Mouse (Mus musculus) neural tube, embryonic 13.5 days (tissue): ENCODE results near the gene Pikfyve. TPM values are rescaled to one million over a fixed set of nuclear protein-coding genes. Genes with fewer than 3 reads are reported as not detected.
A peak's percentile ranks its signal among the peaks of the same experiment; 100 is the strongest.

Experiments used
- ATAC-seq: fragments of 200-750 bp; cut with Nextera tagmentation; 2 replicates; pipeline ENCODE4 v1.8.0; 2017; ENCODE audit warnings: low read depth, mild to moderate bottlenecking, moderate TSS enrichment, moderate library complexity
- H3K27ac ChIP-seq: fragments of 300-500 bp; sonication (generic); replicated peaks from 2 replicates; pipeline ENCODE4 v1.5.1; 2015; ENCODE audit warnings: moderate library complexity, mild to moderate bottlenecking, inconsistent platforms
- H3K27me3 ChIP-seq: fragments of 300-500 bp; sonication (generic); 2 replicates; pipeline ENCODE4 v1.6.1; 2015; ENCODE audit warnings: mild to moderate bottlenecking, inconsistent platforms
- H3K36me3 ChIP-seq: fragments of 300-500 bp; sonication (generic); 2 replicates; pipeline ENCODE4 v1.6.1; 2015; ENCODE audit warnings: mild to moderate bottlenecking, inconsistent platforms
- H3K4me1 ChIP-seq: fragments of 300-500 bp; sonication (generic); replicated peaks from 2 replicates; pipeline ENCODE4 v1.6.1; 2015; ENCODE audit warnings: inconsistent platforms
- H3K4me2 ChIP-seq: fragments of 300-500 bp; sonication (generic); 2 replicates; pipeline ENCODE4 v1.6.1; 2015; ENCODE audit warnings: inconsistent platforms, mild to moderate bottlenecking, moderate library complexity
- H3K4me3 ChIP-seq: fragments of 300-500 bp; sonication (generic); 2 replicates; pipeline ENCODE4 v1.5.1; 2015; ENCODE audit warnings: mild to moderate bottlenecking, inconsistent platforms
- H3K9ac ChIP-seq: fragments of 300-500 bp; sonication (generic); 2 replicates; pipeline ENCODE4 v1.6.1; 2015; ENCODE audit warnings: moderate library complexity, mild to moderate bottlenecking, inconsistent platforms
- H3K9me3 ChIP-seq: fragments of 300-500 bp; sonication (generic); 2 replicates; pipeline ENCODE4 v1.6.1; 2016; ENCODE audit warnings: inconsistent platforms
- WGBS: fragments of 180-500 bp; shearing (Covaris S2); methylation state at CpG from one replicate; pipeline ENCODE4 v1.1.7; 2015; 5-methylcytosine and 5-hydroxymethylcytosine counted together
- polyA plus RNA-seq: library from polyadenylated mRNA; unstranded; fragments of >200 nt; fragmentation: Nextera tagmentation; extraction: Ambion mirVana; gene quantifications from 2 replicates; pipeline ENCODE4 v1.2.1, GENCODE M21; 2015

Gene Pikfyve
- polyA plus RNA-seq, 1 experiment from 2014 or later = 11.4 TPM

DNA sequence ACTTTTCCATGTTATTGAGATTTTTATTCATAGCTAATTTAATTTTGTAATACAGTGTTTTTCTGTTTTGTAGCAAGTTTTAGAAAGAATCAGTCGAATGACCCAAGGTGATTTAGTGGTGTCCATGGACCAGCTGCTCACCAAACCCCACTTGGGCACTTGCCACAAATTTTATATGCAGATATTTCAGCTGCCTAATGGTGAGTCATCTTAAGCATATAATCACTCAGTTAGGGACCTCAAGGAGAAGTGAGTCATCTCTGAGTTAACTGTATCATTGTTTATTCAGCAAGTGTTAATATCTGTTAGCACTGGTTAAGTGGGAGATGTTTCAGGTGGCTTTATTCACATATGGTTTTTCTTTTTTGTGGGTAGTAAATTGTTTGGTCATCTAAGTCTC is 59.2 kb downstream of the Pikfyve start:
- Histone ChIP-seq H3K9ac (no peak overlapping the region), H3K4me2 (no peak overlapping the region), H3K27ac (no peak overlapping the region), H3K36me3 (peaks cover 35% of the 10 kb centered on the region), H3K4me1 (no peaks in the 10 kb centered on the region), H3K9me3 (no peaks in the 10 kb centered on the region), H3K27me3 (no peaks in the 10 kb centered on the region), H3K4me3 (no peak overlapping the region)
- ATAC-seq = no peak
- WGBS = 86% methylated on average over 1 of the region's 1 CpGs

DNA sequence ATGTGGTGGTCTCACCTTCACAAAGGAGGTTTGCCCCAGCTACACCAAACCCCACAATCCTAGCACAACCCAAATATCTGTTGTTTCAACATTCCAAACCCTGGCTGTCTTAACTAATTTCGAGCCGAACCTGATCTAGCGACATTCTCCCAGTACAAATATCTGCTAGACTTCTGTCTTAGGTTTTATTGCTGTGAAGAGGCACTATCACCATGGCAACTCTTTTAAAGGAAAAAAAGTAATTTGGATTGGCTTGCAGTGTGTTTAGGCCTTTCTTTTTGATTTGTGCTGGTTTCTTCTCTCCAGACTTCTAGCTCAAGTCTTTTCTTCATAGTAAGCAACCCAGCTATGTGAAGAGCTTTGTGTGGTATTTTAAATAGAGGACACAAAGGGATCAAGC is 94.0 kb downstream of the Pikfyve start:
- no peak for ATAC-seq
- Histone ChIP-seq H3K27ac (no peak overlapping the region), H3K4me3 (no peak overlapping the region), H3K36me3 (peaks cover 12% of the 10 kb centered on the region), H3K9me3 (no peaks in the 10 kb centered on the region), H3K9ac (no peak overlapping the region), H3K4me1 (no peaks in the 10 kb centered on the region), H3K4me2 (no peak overlapping the region), H3K27me3 (no peaks in the 10 kb centered on the region)
- 26% methylated on average over 3 of the region's 3 CpGs for WGBS

DNA sequence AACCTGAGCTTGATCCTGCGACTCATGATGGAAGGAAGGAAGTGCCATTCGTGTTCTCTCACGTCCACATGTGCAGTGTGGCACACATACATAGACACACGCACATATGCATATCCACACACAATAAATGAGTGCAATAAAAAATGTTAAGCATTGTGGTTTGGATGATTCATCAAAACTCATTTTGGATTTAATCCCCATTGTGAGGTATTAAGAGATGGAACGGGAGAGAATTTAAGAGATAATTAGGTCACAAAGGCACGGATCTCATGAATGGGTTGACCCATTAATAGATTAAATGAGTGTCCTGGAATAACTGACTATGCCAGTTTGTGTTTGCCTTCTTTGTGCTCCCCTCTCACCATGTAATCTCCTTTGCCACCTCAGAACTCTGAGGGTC is 95.3 kb downstream of the Pikfyve start, which contains the start of gene Pth2r:
TSS of gene Pth2r (plus strand) at position 301 of the 400 bp plus-strand sequence.
- no peak within 1 kb of the TSS for H3K4me3 ChIP-seq
- ATAC-seq = no peak
- no peak within 1 kb of the TSS for H3K4me2 ChIP-seq
- 79% methylated on average over 6 of the region's 6 CpGs for WGBS
- H3K9me3 ChIP-seq = no peaks in the 10 kb centered on the region
- H3K27me3 ChIP-seq = no peaks in the 10 kb centered on the region
- H3K4me1 ChIP-seq = no peaks in the 10 kb centered on the region
- H3K36me3 ChIP-seq = peaks cover 10% of the 10 kb centered on the region
- no peak within 1 kb of the TSS for H3K9ac ChIP-seq
- H3K27ac ChIP-seq = no peak within 1 kb of the TSS

DNA sequence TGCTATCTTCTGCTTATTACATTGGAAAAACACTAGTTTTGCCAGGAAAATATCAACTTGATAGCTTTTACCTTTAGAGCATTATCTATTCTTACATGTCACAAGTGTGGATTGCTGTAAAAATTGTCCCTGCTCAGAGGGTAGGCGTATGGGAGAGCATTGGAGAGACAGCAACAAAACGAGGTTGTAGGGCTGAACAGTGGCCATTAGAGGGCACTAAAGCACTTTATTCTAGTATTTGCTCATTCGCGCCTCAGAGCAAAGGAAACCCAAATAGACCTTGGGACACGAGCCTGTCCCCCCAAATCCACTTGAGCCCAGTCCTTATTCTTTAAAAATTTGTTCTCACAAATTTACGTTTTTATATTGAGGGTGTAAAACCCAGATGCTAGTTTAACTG is 96.3 kb downstream of the Pikfyve start:
- no peaks in the 10 kb centered on the region for H3K9me3 ChIP-seq
- no peaks in the 10 kb centered on the region for H3K4me1 ChIP-seq
- H3K36me3 ChIP-seq = peaks cover 7% of the 10 kb centered on the region; the same call in 1 of the 2 replicates
- no peak; the same call in 1 of the 2 replicates for ATAC-seq
- no peak overlapping the region for H3K9ac ChIP-seq
- no peak overlapping the region for H3K4me3 ChIP-seq
- no peak overlapping the region for H3K27ac ChIP-seq
- 7% methylated on average over 6 of the region's 6 CpGs for WGBS
- no peak overlapping the region for H3K4me2 ChIP-seq
- H3K27me3 ChIP-seq = no peaks in the 10 kb centered on the region

DNA sequence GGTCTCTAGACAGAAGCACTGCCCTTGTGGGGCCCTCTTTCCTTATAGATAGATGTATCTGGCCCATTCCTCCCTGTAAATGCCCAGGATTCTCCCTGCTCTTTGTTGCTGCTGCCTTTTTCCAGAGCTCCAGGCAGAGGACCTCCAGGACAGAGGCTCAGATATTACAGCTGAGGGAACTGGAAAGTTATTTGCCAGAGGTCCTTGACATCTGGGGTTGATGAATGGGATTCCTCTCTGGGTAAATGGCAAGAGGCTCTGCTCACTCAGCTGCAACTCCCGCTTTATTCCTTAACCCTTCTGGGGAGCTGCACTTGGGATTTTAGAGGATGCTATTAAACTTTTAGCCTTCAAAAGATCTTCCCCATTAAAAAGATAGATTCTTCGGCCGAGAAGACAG is 122.0 kb downstream of the Pikfyve start:
- Histone ChIP-seq H3K9me3 (no peaks in the 10 kb centered on the region), H3K4me1 (peaks cover 10% of the 10 kb centered on the region), H3K9ac (no peak overlapping the region), H3K4me2 (no peak overlapping the region), H3K27ac (no peak overlapping the region), H3K4me3 (no peak overlapping the region), H3K36me3 (no peaks in the 10 kb centered on the region), H3K27me3 (peaks cover 20% of the 10 kb centered on the region)
- 54% methylated on average over 3 of the region's 3 CpGs for WGBS
- no peak for ATAC-seq

DNA sequence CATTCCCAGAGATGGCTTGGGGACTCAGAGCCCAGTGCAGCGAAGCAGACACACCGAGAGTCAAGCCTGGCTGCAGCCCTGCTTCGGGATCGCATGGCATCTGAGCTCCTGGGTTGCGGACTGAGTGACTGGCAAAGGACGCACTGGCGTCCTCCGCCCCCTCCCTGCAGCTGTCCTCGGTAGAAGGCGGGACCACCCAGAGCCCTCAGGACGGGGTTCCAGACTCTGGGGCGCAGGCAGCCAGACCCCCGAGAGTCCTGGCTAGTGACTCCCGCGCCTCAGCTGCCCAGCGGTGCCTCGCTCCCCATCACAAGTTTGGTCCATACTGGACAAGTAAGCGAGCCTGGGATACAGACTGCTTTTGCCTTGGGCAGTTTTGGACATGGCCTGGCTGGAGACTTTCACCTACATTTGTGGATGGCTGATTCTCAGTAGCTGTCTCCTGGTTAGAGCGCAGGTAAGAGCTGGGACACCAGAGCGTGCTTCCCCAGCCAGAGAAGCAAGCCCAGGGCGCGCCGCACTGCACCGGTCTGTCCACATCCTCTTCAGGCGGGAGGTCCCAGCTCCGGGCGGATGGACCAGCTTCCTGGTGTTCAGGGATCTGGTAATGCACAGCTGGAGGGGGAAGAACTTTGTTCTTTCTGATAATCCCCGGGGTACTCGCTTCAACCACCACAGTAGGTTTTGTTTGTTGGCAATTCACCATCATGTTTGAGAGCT is 124.9 kb downstream of the Pikfyve start:
- Histone ChIP-seq H3K4me3 (peak overlapping the region; percentile 45), H3K27ac (no peak overlapping the region), H3K27me3 (peaks cover 20% of the 10 kb centered on the region), H3K36me3 (no peaks in the 10 kb centered on the region), H3K9me3 (no peaks in the 10 kb centered on the region), H3K9ac (peak overlapping the region; percentile 63), H3K4me2 (peak overlapping the region; percentile 92), H3K4me1 (peaks cover 22% of the 10 kb centered on the region)
- peak; percentile 36; the same call in 1 of the 2 replicates for ATAC-seq
- WGBS = under 1% methylated on average over 29 of the region's 29 CpGs

DNA sequence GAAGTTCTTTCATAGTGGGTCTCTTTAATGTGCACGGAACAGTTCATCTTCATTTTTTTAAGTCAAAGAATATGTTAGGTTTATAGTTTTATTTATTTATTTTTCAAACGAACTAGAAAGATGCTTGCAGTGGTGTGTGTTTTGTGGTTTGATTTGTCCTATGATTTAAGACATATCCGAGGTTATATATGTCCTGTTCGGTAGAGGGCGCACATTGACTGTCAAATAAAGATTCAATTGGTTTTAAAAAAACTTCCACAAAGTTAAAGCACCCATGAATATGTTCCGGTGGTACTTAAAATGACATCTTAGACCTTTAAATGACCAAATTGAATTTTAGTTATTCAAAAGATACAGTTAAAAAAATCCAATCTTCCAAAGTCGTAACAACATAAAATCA is 125.6 kb downstream of the Pikfyve start:
- H3K36me3 ChIP-seq = no peaks in the 10 kb centered on the region
- peaks cover 22% of the 10 kb centered on the region for H3K4me1 ChIP-seq
- no peak overlapping the region for H3K27ac ChIP-seq
- H3K9ac ChIP-seq = peak overlapping the region; percentile 63
- peak overlapping the region; percentile 45 for H3K4me3 ChIP-seq
- ATAC-seq = no peak
- peaks cover 20% of the 10 kb centered on the region for H3K27me3 ChIP-seq
- no peaks in the 10 kb centered on the region for H3K9me3 ChIP-seq
- H3K4me2 ChIP-seq = peak overlapping the region; percentile 92
- 12% methylated on average over 7 of the region's 7 CpGs for WGBS

DNA sequence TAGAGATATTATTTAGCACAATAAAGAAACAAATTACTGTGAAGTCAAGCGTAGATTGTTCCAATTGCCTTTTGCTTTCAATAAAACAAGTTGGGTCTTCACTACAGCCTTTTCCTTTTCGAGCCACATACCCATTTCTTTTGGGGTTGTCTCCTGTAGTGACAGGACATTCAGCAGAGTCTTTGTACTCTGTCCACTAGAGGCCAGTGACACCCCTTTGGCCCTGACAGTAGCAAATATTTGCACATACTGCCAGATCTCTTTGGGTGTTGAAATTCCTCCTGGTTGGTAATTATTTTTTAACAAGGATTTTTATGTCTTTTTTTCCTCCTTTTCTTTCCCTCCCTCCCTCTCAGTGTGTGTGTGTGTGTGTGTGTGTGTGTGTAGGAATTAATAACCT is 126.4 kb downstream of the Pikfyve start:
- WGBS = 34% methylated on average over 2 of the region's 2 CpGs
- H3K9me3 ChIP-seq = no peaks in the 10 kb centered on the region
- H3K4me2 ChIP-seq = no peak overlapping the region
- peaks cover 20% of the 10 kb centered on the region for H3K27me3 ChIP-seq
- ATAC-seq = no peak
- H3K4me1 ChIP-seq = peaks cover 22% of the 10 kb centered on the region
- no peaks in the 10 kb centered on the region for H3K36me3 ChIP-seq
- no peak overlapping the region for H3K9ac ChIP-seq
- H3K27ac ChIP-seq = no peak overlapping the region
- peak overlapping the region; percentile 6; the same call in 1 of the 2 replicates for H3K4me3 ChIP-seq

DNA sequence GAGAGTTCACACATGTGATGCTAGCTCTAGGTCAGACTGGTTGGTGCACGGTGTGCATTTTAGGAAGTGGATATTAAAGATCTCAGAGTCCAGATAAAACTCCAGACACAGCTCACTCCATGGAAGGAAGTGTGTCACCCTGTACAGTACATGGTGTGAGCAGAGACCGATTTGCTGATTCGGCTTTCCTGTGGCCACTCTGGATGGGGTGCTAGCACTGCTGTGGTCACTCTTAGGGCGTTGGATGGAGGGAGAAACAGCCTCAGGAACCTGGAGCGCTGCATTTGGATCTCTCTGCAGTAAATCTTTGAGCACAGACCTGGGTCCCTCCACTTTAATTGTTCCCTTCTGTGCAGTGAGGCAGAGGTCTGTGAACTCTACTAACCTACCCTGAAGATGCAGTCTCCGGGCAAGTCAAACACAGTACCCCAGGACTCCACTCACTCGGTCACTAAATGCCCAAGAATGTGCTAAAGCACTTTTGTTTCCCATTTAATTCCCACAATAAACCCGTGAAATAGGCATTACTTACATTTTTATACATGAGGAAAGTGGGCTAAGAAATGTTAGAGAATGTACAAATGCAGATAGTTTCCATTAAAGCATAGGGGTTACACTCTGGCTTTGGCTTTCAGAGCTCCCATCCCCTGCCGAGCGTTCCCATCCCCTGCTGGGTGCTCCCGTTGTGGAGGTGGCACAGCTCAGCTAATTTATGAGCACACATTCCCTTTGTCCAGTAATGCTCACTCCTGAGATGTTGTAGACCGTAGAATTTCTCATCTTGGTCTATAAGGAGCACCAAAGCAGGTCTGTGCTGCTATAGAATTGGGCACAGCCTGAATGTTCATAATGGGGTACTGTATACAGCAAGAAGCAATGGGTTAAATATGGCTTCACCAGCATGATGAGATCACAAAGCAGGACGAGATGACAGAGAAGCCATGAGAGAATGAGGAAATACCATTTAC is 127.9 kb downstream of the Pikfyve start:
- WGBS = 27% methylated on average over 13 of the region's 13 CpGs
- Histone ChIP-seq H3K27me3 (peaks cover 20% of the 10 kb centered on the region), H3K9me3 (no peaks in the 10 kb centered on the region), H3K27ac (peak overlapping the region; percentile 46), H3K4me2 (peak overlapping the region; percentile 41), H3K4me3 (peak overlapping the region; percentile 10; the same call in 1 of the 2 replicates), H3K4me1 (peaks cover 22% of the 10 kb centered on the region), H3K9ac (no peak overlapping the region), H3K36me3 (no peaks in the 10 kb centered on the region)
- ATAC-seq = peak; percentile 81

DNA sequence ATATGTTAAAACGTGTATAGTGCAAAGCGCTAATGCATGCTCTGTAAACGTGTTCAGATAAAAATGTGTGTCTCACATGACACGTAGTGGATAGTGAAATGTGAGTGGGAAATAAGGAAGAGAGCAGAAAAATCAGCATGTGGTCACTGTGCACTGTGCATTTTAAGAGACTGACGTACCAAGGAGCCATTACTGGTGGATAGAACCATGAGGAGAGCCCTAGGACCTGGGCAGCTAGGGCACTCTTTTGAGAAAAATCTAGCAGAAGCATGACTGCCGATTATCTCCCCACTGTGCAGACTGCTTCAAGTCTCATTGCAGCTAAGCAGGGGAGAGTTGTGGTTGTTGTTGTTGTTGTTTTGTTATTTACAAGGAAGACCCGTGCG is 128.5 kb downstream of the Pikfyve start:
- WGBS = 53% methylated on average over 8 of the region's 8 CpGs
- Histone ChIP-seq H3K4me1 (peaks cover 22% of the 10 kb centered on the region), H3K4me3 (peak overlapping the region; percentile 10; the same call in 1 of the 2 replicates), H3K4me2 (peak overlapping the region; percentile 41), H3K9ac (no peak overlapping the region), H3K9me3 (no peaks in the 10 kb centered on the region), H3K36me3 (no peaks in the 10 kb centered on the region), H3K27me3 (peaks cover 19% of the 10 kb centered on the region), H3K27ac (no peak overlapping the region)
- peak; percentile 51 for ATAC-seq
